Mouse (Mus musculus) heart, embryonic 13.5 days (tissue): ENCODE results near the gene St3gal3. TPM values are rescaled to one million over a fixed set of nuclear protein-coding genes. Genes with fewer than 3 reads are reported as not detected.

Experiments
- ATAC-seq: fragments of 200-750 bp; cut with Nextera tagmentation; 2 replicates; pipeline ENCODE4 v1.8.0; 2017; ENCODE audit warnings: moderate TSS enrichment; ENCODE audit not compliant: insufficient number of reproducible peaks, low FRiP score, low TSS enrichment; ENCODE audit errors: extremely low read depth
- H3K27ac ChIP-seq: fragments of 300-500 bp; sonication (generic); replicated peaks from 2 replicates; pipeline ENCODE4 v1.5.1; 2015; ENCODE audit warnings: moderate library complexity, mild to moderate bottlenecking, inconsistent platforms
- H3K27me3 ChIP-seq: fragments of 300-500 bp; sonication (generic); replicated peaks from 2 replicates; pipeline ENCODE4 v1.6.1; 2015; ENCODE audit warnings: mild to moderate bottlenecking, inconsistent platforms
- H3K36me3 ChIP-seq: fragments of 300-500 bp; sonication (generic); 2 replicates; pipeline ENCODE4 v1.6.1; 2015; ENCODE audit warnings: mild to moderate bottlenecking, inconsistent platforms
- H3K4me1 ChIP-seq: fragments of 300-500 bp; sonication (generic); 2 replicates; pipeline ENCODE4 v1.6.1; 2015; ENCODE audit warnings: inconsistent platforms
- H3K4me2 ChIP-seq: fragments of 300-500 bp; sonication (generic); 2 replicates; pipeline ENCODE4 v1.6.1; 2015; ENCODE audit warnings: inconsistent platforms, mild to moderate bottlenecking, moderate library complexity
- H3K4me3 ChIP-seq: fragments of 300-500 bp; sonication (generic); 2 replicates; pipeline ENCODE4 v1.5.1; 2015; ENCODE audit warnings: moderate library complexity, mild to moderate bottlenecking, inconsistent platforms
- H3K9ac ChIP-seq: fragments of 300-500 bp; sonication (generic); 2 replicates; pipeline ENCODE4 v1.6.1; 2015; ENCODE audit warnings: inconsistent platforms, mild to moderate bottlenecking, moderate library complexity
- H3K9me3 ChIP-seq: fragments of 300-500 bp; sonication (generic); 2 replicates; pipeline ENCODE4 v1.6.1; 2016; ENCODE audit warnings: inconsistent platforms
- WGBS: fragments of 180-500 bp; shearing (Covaris S2); methylation state at CpG from one replicate; pipeline ENCODE4 v1.1.7; 2015; ENCODE audit warnings: mixed read lengths; 5-methylcytosine and 5-hydroxymethylcytosine counted together
- polyA plus RNA-seq: library from polyadenylated mRNA; unstranded; fragments of >200 nt; fragmentation: Nextera tagmentation; extraction: Ambion mirVana; gene quantifications from 2 replicates; pipeline ENCODE4 v1.2.1, GENCODE M21; 2015

The St3gal3 gene
- polyA plus RNA-seq, 1 experiment from 2014 or later, result 7.0 TPM

- WGBS, result 84% methylated on average over 4 of the region's 4 CpGs
- H3K9me3 ChIP-seq, result no peaks in the 10 kb centered on the region
- no peak for ATAC-seq
- H3K9ac ChIP-seq, result no peak overlapping the region
- no peak overlapping the region for H3K4me3 ChIP-seq
- no peaks in the 10 kb centered on the region for H3K36me3 ChIP-seq
- H3K27ac ChIP-seq, result no peak overlapping the region
- peaks cover 62% of the 10 kb centered on the region for H3K4me1 ChIP-seq
- H3K27me3 ChIP-seq, result no peaks in the 10 kb centered on the region
- H3K4me2 ChIP-seq, result no peak overlapping the region
Observed at GRCm38 (mm10) chr4:117980161-117980560, 154.6 kb downstream of the St3gal3 start.

- peaks cover 60% of the 10 kb centered on the region for H3K4me1 ChIP-seq
- H3K4me2 ChIP-seq, result no peak overlapping the region
- no peaks in the 10 kb centered on the region for H3K27me3 ChIP-seq
- no peak overlapping the region for H3K9ac ChIP-seq
- WGBS, result 91% methylated on average over 4 of the region's 4 CpGs
- no peaks in the 10 kb centered on the region for H3K9me3 ChIP-seq
- H3K36me3 ChIP-seq, result no peaks in the 10 kb centered on the region
- H3K4me3 ChIP-seq, result no peak overlapping the region
- no peak for ATAC-seq
- no peak overlapping the region for H3K27ac ChIP-seq
Observed at GRCm38 (mm10) chr4:117979181-117979580, 155.5 kb downstream of the St3gal3 start.

GRCm38 (mm10) chr4:117978282-117978681, 156.4 kb downstream of the St3gal3 start:
- H3K36me3 ChIP-seq, result no peaks in the 10 kb centered on the region
- ATAC-seq, result no peak
- no peaks in the 10 kb centered on the region for H3K9me3 ChIP-seq
- WGBS, result 81% methylated on average over 9 of the region's 9 CpGs
- no peak overlapping the region for H3K4me3 ChIP-seq
- H3K27ac ChIP-seq, result no peak overlapping the region
- peaks cover 59% of the 10 kb centered on the region for H3K4me1 ChIP-seq
- no peaks in the 10 kb centered on the region for H3K27me3 ChIP-seq
- peak overlapping the region; percentile 10; the same call in 1 of the 2 replicates for H3K9ac ChIP-seq
- H3K4me2 ChIP-seq, result no peak overlapping the region

DNA sequence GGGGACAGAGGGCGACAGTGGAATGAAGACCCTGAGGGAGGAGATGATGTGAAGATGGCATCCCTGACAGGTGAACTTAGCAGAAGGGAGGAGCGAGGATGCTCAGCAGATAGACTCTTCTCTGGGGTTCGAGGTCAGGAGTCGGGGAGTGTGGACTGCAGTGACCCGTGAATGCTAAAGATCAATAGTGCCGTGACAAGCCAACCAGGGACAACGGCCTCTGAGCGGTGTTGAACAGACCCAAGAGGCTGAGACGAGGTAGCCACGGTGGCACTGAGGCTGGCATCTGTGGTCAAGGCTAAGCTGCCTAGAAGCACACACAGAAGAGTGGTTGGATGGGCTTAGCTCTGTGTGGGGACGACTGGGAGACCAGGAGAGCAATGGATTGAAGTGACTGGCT, 156.9 kb downstream of the St3gal3 start:
- ATAC-seq, result no peak
- H3K27ac ChIP-seq, result peak overlapping the region; percentile 69; the same call in 1 of the 2 replicates
- peak overlapping the region; percentile 21; the same call in 1 of the 2 replicates for H3K4me3 ChIP-seq
- 81% methylated on average over 11 of the region's 11 CpGs for WGBS
- no peaks in the 10 kb centered on the region for H3K27me3 ChIP-seq
- peak overlapping the region; percentile 52 for H3K4me2 ChIP-seq
- peaks cover 59% of the 10 kb centered on the region for H3K4me1 ChIP-seq
- H3K36me3 ChIP-seq, result no peaks in the 10 kb centered on the region
- no peaks in the 10 kb centered on the region for H3K9me3 ChIP-seq
- peak overlapping the region; percentile 63 for H3K9ac ChIP-seq

- peak overlapping the region; percentile 63 for H3K9ac ChIP-seq
Observed at GRCm38 (mm10) chr4:117977371-117977770, 157.3 kb downstream of the St3gal3 start.

GRCm38 (mm10) chr4:117975820-117976219, 158.9 kb downstream of the St3gal3 start:
- Histone ChIP-seq H3K9ac (no peak overlapping the region), H3K4me1 (peaks cover 53% of the 10 kb centered on the region), H3K4me2 (no peak overlapping the region), H3K27me3 (no peaks in the 10 kb centered on the region), H3K9me3 (no peaks in the 10 kb centered on the region), H3K36me3 (no peaks in the 10 kb centered on the region), H3K4me3 (no peak overlapping the region), H3K27ac (no peak overlapping the region)
- ATAC-seq, result no peak
- 89% methylated on average over 1 of the region's 1 CpGs for WGBS

More at GRCm38 (mm10) chr4:117977371-117977770, 157.3 kb downstream of the St3gal3 start:
- peaks cover 56% of the 10 kb centered on the region for H3K4me1 ChIP-seq
- 39% methylated on average over 9 of the region's 9 CpGs for WGBS
- no peaks in the 10 kb centered on the region for H3K36me3 ChIP-seq
- no peaks in the 10 kb centered on the region for H3K9me3 ChIP-seq
- ATAC-seq, result no peak
- no peaks in the 10 kb centered on the region for H3K27me3 ChIP-seq
- H3K27ac ChIP-seq, result peak overlapping the region; percentile 69
- H3K4me3 ChIP-seq, result peak overlapping the region; percentile 21; the same call in 1 of the 2 replicates
- peak overlapping the region; percentile 52 for H3K4me2 ChIP-seq

- no peak for ATAC-seq
- 75% methylated on average over 5 of the region's 5 CpGs for WGBS
- H3K9me3 ChIP-seq, result no peaks in the 10 kb centered on the region
- peaks cover 53% of the 10 kb centered on the region for H3K4me1 ChIP-seq
- no peak overlapping the region for H3K27ac ChIP-seq
- H3K4me3 ChIP-seq, result no peak overlapping the region
- H3K9ac ChIP-seq, result no peak overlapping the region
- no peaks in the 10 kb centered on the region for H3K27me3 ChIP-seq
- H3K4me2 ChIP-seq, result no peak overlapping the region
- H3K36me3 ChIP-seq, result no peaks in the 10 kb centered on the region
Observed at GRCm38 (mm10) chr4:117974719-117975118, 160.0 kb downstream of the St3gal3 start.

GRCm38 (mm10) chr4:117972999-117973398, 161.7 kb downstream of the St3gal3 start:
- no peak overlapping the region for H3K27ac ChIP-seq
- H3K9ac ChIP-seq, result no peak overlapping the region
- no peak overlapping the region for H3K4me2 ChIP-seq
- WGBS, result 43% methylated on average over 10 of the region's 10 CpGs
- ATAC-seq, result no peak
- no peaks in the 10 kb centered on the region for H3K36me3 ChIP-seq
- no peaks in the 10 kb centered on the region for H3K9me3 ChIP-seq
- peaks cover 45% of the 10 kb centered on the region for H3K4me1 ChIP-seq
- no peaks in the 10 kb centered on the region for H3K27me3 ChIP-seq
- no peak overlapping the region for H3K4me3 ChIP-seq

DNA sequence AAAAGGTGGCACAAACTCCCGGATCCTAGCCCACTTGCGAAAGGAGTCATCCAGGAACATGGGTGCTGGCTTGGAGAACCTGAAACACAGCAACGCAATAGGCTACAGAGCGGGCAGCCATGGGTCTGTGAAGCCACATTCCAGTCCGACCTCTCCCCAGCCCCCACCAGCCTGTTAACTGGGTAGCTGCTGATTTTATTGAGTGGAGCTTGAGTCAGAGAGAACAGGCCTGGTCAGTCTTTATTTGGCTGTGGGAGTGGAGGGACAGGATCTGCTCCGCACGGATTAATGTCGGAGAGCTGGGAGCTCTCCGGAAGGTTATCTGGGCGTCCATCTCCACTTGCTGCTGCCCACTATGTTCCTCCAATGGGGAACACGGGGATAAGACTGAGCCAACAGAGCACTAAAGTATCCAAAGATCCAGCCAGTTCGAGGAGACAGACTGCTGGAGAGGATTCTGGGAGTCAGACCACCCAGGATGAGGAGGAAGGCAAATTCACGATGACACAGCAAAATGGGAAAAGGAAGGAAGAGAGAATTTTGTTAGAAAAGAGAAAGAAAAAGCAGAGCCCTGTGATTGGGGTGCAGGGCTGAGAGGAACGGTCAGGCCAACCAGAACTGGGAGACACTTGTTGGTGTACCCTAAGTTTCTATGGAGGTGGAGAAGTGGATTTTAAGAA, 170.2 kb downstream of the St3gal3 start:
- H3K4me2 ChIP-seq, result no peak overlapping the region
- H3K36me3 ChIP-seq, result peaks cover 12% of the 10 kb centered on the region
- 56% methylated on average over 14 of the region's 14 CpGs for WGBS
- ATAC-seq, result no peak
- H3K27ac ChIP-seq, result no peak overlapping the region
- no peaks in the 10 kb centered on the region for H3K9me3 ChIP-seq
- no peaks in the 10 kb centered on the region for H3K27me3 ChIP-seq
- no peak overlapping the region for H3K4me3 ChIP-seq
- H3K9ac ChIP-seq, result no peak overlapping the region
- H3K4me1 ChIP-seq, result peaks cover 10% of the 10 kb centered on the region

DNA sequence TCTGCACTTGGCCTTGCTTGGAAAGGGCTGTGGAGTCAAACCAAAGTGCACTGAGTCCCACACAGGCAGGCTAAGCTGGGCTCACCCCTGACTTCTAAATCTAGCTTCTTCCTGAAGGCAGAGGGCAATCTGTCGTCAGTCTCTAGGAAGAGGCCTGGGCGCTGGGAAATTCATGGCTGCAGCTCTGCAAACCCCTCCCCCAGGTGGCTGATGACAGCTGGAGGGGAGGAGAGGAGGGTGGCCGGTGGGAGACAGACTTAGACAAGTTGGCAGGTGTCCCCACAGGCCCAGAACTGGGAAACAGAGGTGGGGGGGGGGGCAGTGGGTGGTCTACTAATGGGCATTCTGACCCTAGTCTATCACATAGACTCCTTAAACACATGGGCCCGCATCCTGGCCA, 177.2 kb downstream of the St3gal3 start:
- ATAC-seq, result peak; percentile 29
- Histone ChIP-seq H3K9me3 (no peaks in the 10 kb centered on the region), H3K27me3 (no peaks in the 10 kb centered on the region), H3K27ac (peak overlapping the region; percentile 82), H3K36me3 (peaks cover 39% of the 10 kb centered on the region), H3K4me3 (no peak overlapping the region), H3K4me2 (peak overlapping the region; percentile 30; the same call in 1 of the 2 replicates), H3K4me1 (peaks cover 21% of the 10 kb centered on the region), H3K9ac (peak overlapping the region; percentile 61)
- WGBS, result 31% methylated on average over 4 of the region's 4 CpGs

DNA sequence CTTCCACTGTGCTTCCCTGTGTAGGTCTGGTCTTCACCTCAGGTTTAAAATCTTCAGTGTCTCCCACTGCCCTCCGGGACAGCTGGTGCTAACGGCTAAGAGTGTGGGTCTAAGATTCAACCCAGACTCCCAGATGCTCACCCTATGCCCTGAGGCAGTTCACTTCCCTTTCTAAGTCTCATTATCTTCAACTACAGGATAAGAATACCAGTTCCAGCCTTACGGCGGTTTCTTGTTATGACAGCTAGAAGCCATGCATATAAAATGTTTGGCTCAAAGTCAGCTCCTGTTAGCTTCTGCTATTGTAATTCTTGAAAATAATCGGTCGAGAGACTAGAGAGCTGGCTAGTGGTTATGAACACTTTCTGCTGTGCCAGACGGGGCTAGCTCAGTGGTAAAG, 187.2 kb downstream of the St3gal3 start:
- WGBS, result 64% methylated on average over 7 of the region's 7 CpGs
- Histone ChIP-seq H3K27me3 (no peaks in the 10 kb centered on the region), H3K36me3 (peaks cover 23% of the 10 kb centered on the region), H3K4me1 (0 out of 2 replicates have a peak, but pooled peaks cover 2% of the 10 kb centered on the region), H3K9me3 (no peaks in the 10 kb centered on the region), H3K9ac (no peak overlapping the region), H3K4me2 (no peak overlapping the region), H3K4me3 (no peak overlapping the region), H3K27ac (no peak overlapping the region)
- no peak for ATAC-seq
